Mouse (Mus musculus): ENCODE measurements around the gene Mrpl37. TPM values are rescaled to one million over a fixed set of nuclear protein-coding genes. Genes with fewer than 3 reads are reported as not detected.
"Not testable (repeated sequence)": the region's sequence is repeated elsewhere in the genome, so short reads cannot be mapped to it uniquely, and the experiment has no call there.

The Mrpl37 gene
- total RNA-seq (2022): 100 to 1,000 TPM; 102 to 114 (median 112) TPM

DNA sequence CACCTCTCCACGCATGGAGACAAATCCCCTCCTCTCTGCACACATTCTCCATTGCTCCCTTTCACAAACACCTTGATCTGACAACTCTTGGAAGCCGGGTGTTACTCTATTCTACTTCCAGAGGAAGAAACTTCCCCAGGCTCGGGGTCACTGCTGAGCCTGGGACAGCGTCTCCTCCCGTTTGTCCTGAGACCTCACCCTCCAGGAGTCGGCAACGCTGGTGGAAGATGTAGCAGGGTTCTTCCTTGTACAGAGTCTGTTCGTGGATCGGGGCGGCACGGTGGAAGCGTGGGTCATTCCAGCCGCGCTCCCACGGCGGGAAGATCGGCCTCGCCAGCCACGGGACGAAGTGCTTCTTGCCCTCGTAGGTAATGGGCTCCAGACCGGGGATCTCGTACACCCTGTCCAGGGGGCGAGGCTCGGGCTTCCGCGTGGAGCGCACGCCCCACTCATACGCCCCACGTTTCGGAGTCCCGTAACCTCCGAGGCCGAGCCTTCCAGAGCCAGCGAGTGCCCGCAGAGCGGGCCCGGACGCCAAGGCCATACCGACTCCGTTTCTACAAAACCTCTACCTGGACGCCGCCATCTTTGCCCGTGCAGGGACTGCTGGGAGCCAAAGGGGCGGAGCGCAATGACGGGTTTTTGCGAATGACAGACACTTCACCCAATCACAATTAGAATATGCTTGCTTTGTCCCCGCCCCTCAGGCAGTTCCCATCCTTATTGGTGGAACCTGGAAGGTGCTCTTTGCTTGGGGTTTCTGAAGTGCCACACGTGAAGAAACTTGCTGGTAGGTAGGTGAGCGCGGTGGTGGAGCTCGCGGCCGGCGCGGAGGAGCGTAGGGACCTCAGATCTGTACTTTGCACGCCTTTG lies at the start of gene Mrpl37, which contains the start of gene Cyb5rl:
Gene Mrpl37 (minus strand): TSS at position 617 of the 873 bp plus-strand sequence.
Gene Cyb5rl (plus strand): TSS at position 737 of the 873 bp plus-strand sequence.
- DNase-seq: peak; percentile 95

- DNase-seq: no peak
These were observed 47.6 kb upstream of the Mrpl37 start for GRCm38 (mm10) chr4:107114278-107114677.

GRCm38 (mm10) chr4:107109181-107109580 lies 42.5 kb upstream of the Mrpl37 start:
- DNase-seq: not testable (repeated sequence)

DNA sequence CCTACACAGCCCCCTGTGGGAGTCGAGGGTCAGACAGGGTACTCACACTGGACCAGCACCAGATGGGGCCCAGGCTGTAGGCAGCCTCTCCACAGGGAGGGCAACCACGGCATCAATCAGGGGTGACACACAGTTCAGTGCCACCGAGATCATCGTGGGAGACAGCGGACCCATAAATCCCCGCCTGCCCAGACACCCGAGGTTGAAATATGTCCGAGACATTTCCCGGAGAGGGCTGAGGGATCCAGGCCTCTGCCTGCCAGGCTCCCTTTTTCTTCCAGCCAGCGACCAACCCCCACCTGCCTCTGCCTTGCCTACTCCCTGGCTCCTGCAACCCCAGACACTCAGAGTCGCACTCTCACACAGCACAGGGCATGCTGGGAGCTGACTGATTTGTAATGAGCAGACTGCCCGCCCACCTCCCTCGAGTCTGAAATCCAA lies 41.6 kb upstream of the Mrpl37 start:
- DNase-seq: no peak

DNA sequence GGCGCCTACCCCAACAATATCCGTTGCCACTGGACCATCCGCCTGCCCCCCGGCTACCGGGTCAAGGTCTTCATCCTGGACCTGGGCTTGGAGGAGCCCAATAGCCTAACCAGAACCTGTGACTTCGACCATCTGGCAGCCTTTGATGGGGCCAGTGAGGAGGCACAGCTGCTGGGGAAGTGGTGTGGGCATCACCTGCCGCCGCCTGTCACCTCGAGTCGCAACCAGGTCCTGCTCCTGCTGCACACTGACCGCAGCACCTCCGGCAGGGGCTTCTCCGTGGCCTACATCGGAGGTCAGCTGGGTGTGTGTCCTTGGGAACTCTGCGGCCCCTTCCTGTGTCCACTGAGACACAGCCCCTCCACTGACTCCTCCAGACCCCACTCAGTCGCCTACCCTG lies 40.1 kb upstream of the Mrpl37 start:
- no peak for DNase-seq

DNA sequence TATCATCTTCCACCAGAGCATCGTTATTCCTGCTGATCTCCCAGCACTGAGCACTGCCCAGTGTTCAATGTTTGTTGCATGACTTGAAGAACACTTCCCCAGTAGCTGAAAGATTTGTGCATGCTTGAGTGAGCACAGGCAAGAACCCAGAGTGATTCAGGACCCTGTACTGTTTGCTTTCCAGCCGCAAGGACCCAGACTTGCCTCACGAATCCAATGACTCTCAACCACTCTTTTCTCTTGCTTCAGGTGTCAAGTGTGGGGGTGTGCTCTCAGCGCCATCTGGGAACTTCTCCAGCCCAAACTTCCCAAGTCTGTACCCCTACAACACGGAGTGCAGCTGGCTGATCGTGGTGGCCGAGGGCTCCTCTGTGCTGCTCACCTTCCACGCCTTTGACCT lies 35.6 kb upstream of the Mrpl37 start:
- DNase-seq: no peak

GRCm38 (mm10) chr4:107098791-107099525 lies 32.3 kb upstream of the Mrpl37 start:
- DNase-seq: no peak

DNA sequence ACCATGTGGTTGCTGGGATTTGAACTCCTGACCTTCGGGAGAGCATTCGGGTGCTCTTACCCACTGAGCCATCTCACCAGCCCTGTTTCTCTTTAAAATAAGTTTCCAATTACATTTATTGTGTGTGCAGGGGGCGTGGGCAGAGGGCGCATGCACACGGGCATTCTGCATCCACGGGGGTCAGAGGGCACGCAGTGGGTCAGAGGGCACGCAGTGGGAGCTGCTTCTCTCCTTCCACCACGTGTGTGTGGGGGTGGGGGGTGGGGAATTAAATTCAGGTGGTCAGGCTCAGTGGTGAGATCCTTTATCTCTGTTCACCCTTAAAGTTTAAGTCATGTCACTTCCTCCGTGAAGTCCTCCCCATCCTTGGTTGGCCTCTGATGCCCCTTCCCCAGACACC lies 31.7 kb upstream of the Mrpl37 start:
- no peak for DNase-seq

DNA sequence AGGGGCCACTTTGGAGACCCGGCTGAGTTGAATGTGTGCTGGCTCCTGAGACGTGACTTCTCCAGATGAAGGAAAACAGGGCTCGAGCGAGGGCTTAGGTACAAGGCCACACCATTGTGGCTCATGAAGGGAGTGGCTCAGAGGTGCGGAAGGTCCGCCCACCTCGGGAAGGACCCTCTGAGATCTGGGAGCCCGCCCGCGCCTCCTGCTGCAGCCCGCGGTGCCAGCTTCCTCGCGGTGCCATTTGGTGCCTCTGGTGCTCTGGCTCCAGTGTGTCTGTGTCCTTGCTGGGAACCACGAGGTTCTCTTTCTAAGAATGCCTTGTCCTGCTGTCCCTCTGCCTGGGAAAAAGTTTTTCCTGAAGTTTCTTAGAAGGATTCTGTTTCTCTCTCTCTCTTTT lies 31.2 kb upstream of the Mrpl37 start:
- no peak for DNase-seq

DNA sequence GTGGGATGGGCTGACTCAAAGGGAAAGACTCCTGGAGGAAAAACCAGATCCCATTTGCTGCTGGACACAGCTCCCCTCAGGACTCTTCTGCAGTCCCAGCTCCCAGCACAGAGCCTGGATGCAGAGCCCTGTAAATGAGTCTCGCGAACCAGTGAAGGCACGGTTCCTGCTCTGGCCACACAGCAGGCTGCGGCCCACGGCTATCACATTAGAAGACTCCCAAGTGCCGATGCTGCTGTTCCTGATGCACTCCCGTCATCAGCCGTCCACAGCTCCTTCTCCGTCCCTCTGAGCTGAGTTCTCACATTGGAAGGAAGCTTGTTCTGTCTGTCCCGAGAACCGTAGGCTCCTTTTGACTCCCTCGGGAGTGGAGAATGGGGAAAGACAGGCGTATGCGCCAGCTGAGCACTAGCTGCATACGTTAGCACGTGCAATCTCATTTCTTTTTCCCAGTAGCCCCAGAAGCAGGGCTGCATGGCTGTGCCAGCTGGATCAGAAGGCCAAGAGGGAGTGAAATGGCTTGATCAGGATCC lies 30.2 kb upstream of the Mrpl37 start, which contains the start of gene Cdcp2:
Gene Cdcp2 (plus strand): TSS at position 51 of the 533 bp plus-strand sequence.
- DNase-seq: no peak

GRCm38 (mm10) chr4:107096043-107096442 lies 29.4 kb upstream of the Mrpl37 start:
- no peak for DNase-seq

- DNase-seq: no peak
These were observed 28.0 kb upstream of the Mrpl37 start for GRCm38 (mm10) chr4:107094484-107095187.

GRCm38 (mm10) chr4:107091696-107092095 lies 25.0 kb upstream of the Mrpl37 start:
- DNase-seq: peak; percentile 84

DNA sequence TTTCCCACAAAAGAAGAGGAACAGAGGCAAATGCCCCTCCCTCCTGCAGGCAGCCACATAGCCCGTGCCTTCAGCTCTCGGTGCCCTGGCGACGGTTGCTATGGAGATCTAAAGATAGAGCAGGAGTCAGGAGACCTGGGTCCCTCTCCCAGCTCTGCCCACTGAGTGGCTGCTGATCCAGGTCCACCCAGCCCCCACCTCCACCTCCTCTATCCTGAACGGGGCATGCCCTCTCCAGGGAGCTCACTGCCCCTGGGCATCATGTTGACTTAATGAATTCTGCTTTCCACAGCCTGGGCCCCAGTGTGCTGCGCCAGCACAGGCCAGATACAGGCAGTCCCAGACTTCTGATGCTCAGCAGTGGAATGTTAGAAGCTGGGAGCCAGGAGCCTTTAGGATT lies 18.2 kb upstream of the Mrpl37 start:
- DNase-seq: peak; percentile 60

DNA sequence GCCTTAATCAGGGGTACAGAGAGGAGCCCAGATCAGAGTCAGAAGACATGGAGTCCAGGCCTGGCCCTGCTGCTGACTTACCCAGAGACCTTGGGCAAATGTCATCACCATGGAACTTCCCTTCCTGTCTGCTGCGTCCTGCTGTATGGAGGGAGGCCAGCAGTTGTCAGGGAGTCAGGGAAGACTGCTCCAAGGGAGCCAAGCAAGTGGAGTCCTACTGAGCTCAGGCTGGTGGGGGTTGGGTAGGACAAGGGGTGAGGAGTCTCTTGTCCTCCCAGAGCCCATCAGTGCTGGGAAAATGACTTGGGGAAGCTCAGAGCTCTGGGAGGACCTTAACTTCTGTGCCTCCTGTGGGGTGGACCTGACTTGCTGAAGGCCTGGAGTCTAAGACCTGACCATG lies 17.7 kb upstream of the Mrpl37 start:
- DNase-seq: peak; percentile 69

- DNase-seq: no peak
These were observed 16.5 kb upstream of the Mrpl37 start for GRCm38 (mm10) chr4:107083126-107083525.

GRCm38 (mm10) chr4:107082185-107082584 lies 15.5 kb upstream of the Mrpl37 start:
- no peak for DNase-seq

- DNase-seq: no peak
These were observed 13.0 kb upstream of the Mrpl37 start for GRCm38 (mm10) chr4:107079716-107080115.

GRCm38 (mm10) chr4:107078894-107079293 lies 12.2 kb upstream of the Mrpl37 start:
- no peak for DNase-seq

DNA sequence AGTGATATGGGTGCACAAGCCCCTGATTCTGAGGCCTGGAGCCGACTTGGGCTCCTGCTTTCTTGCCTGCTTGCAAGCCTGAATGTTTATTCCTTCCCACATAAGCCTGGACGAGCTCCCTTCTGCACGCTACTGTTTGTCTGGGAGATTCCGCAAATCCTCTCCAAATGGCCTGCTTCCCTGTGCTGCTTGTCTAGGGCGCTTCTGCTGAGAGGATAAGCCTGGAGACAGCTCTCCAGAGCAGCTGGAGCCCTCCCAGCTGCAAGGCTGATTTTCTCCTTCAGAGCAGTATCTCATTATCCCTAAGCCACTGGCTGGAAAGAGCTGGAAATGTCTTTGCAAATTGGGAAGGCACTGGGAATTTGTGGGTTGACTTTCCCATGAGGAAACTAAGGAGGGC lies 8.8 kb upstream of the Mrpl37 start:
- DNase-seq: no peak

- DNase-seq: no peak
These were observed 5.7 kb upstream of the Mrpl37 start for GRCm38 (mm10) chr4:107072343-107072742.

DNA sequence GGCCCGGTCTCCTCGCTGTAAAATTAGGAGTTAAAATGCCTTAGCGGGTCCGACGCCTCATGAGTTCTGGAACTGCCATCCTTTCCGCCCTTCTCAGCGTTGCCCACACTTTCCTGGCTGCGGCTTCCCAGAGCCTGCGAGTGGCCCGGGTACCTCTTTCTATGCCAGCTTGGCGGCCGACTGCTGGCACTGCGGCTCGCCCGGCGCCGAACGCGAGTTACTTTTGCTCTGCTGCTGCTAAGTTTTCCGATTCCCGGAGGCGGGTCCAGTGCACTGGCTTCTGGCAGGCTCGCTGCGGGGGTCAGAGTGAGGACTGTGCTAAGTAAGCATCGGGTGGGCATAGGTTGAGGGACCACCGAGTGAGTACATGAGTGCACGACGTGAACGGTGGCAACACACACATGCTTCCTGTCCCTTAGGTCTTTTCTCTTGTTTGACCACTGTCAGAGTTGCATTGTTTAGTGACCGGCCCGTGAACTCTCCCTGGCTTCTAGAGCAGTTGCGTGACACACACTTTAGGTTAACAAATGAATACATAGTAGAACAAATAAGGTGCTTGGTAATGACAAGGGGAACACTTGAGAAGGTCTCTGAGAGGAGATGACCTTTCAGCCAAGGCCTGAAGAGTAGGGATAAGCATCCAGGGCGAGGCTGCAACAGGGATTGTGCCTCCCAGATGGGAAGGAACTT lies 628 bp upstream of the Mrpl37 start:
- no peak for DNase-seq
